Mouse (Mus musculus) lung, adult 18-20 months (tissue): ENCODE results near the gene Csf2rb2.
"Not testable (repeated sequence)": the region's sequence is repeated elsewhere in the genome, so short reads cannot be mapped to it uniquely, and the experiment has no call there.

Experiments used
- DNase-seq, 2 experiments: peaks; one replicate each; pipeline ENCODE4 v3.0.0; 2022; ENCODE audit warnings: mixed read lengths in 2 of 2

The Csf2rb2 gene

GRCm38 (mm10) chr15:78305341-78305933 lies at the start of gene Csf2rb2:
Gene Csf2rb2, minus strand, starts transcription at chr15:78305721.
- DNase-seq, result peak in 1 of 2 experiments; percentile 14

GRCm38 (mm10) chr15:78354958-78355357 lies 49.4 kb upstream of the Csf2rb2 start:
- DNase-seq, result peak; percentile 55 to 68

GRCm38 (mm10) chr15:78351586-78352165 lies 46.2 kb upstream of the Csf2rb2 start:
- DNase-seq, result no peak

GRCm38 (mm10) chr15:78344567-78344966 lies 39.0 kb upstream of the Csf2rb2 start:
- DNase-seq, result no peak

GRCm38 (mm10) chr15:78343683-78344082 lies 38.2 kb upstream of the Csf2rb2 start:
- no peak for DNase-seq

- DNase-seq, result not testable (repeated sequence)
Observed at GRCm38 (mm10) chr15:78340919-78341318, 35.4 kb upstream of the Csf2rb2 start.

GRCm38 (mm10) chr15:78339627-78340423 lies 34.3 kb upstream of the Csf2rb2 start:
- DNase-seq, result peak; percentile 39 to 43

GRCm38 (mm10) chr15:78334380-78334779 lies 28.9 kb upstream of the Csf2rb2 start:
- DNase-seq, result no peak

- no peak for DNase-seq
Observed at GRCm38 (mm10) chr15:78332981-78333380, 27.5 kb upstream of the Csf2rb2 start.

- peak in 1 of 2 experiments; percentile 27 for DNase-seq
Observed at GRCm38 (mm10) chr15:78331523-78332340, 26.2 kb upstream of the Csf2rb2 start.

- no peak for DNase-seq
Observed at GRCm38 (mm10) chr15:78330706-78331105, 25.2 kb upstream of the Csf2rb2 start.

GRCm38 (mm10) chr15:78329972-78330371 lies 24.5 kb upstream of the Csf2rb2 start:
- DNase-seq, result peak; percentile 14 to 15

- DNase-seq, result no peak
Observed at GRCm38 (mm10) chr15:78328520-78329097, 23.1 kb upstream of the Csf2rb2 start.

GRCm38 (mm10) chr15:78327753-78328341 lies 22.3 kb upstream of the Csf2rb2 start:
- not testable (repeated sequence) for DNase-seq

- DNase-seq, result no peak
Observed at GRCm38 (mm10) chr15:78326747-78327146, 21.2 kb upstream of the Csf2rb2 start.

- peak; percentile 57 to 66 for DNase-seq
Observed at GRCm38 (mm10) chr15:78325671-78326339, 20.3 kb upstream of the Csf2rb2 start, which contains the start of gene Csf2rb. Gene Csf2rb, plus strand, starts transcription at chr15:78325752.

- no peak for DNase-seq
Observed at GRCm38 (mm10) chr15:78324294-78324693, 18.8 kb upstream of the Csf2rb2 start.

GRCm38 (mm10) chr15:78323366-78323765 lies 17.8 kb upstream of the Csf2rb2 start:
- DNase-seq, result no peak

GRCm38 (mm10) chr15:78320825-78321496 lies 15.4 kb upstream of the Csf2rb2 start:
- DNase-seq, result peak; percentile 68 to 69

GRCm38 (mm10) chr15:78318338-78319171 lies 13.0 kb upstream of the Csf2rb2 start:
- not testable (repeated sequence) for DNase-seq
